Mouse (Mus musculus): ENCODE data around the gene Trim8.

The Trim8 gene

GRCm38 (mm10) chr19:46479306-46480075 lies 22.0 kb upstream of the Trim8 start:
- peak; percentile 67 for DNase-seq (ENCODE audit: extremely low read depth, insufficient read length, low spot score)

- DNase-seq (ENCODE audit: extremely low read depth, insufficient read length, low spot score) = no peak
Observed at GRCm38 (mm10) chr19:46480624-46481345, 20.7 kb upstream of the Trim8 start.

GRCm38 (mm10) chr19:46481352-46481751 lies 20.1 kb upstream of the Trim8 start:
- DNase-seq (ENCODE audit: extremely low read depth, insufficient read length, low spot score) = no peak

- DNase-seq (ENCODE audit: extremely low read depth, insufficient read length, low spot score) = no peak
Observed at GRCm38 (mm10) chr19:46481756-46482155, 19.7 kb upstream of the Trim8 start.

GRCm38 (mm10) chr19:46482896-46483516 lies 18.5 kb upstream of the Trim8 start:
- no peak for DNase-seq (ENCODE audit: extremely low read depth, insufficient read length, low spot score)

GRCm38 (mm10) chr19:46483701-46484328 lies 17.7 kb upstream of the Trim8 start:
- peak; percentile 73 for DNase-seq (ENCODE audit: extremely low read depth, insufficient read length, low spot score)

- peak; percentile 73 for DNase-seq (ENCODE audit: extremely low read depth, insufficient read length, low spot score)
Observed at GRCm38 (mm10) chr19:46484518-46484917, 17.0 kb upstream of the Trim8 start.

GRCm38 (mm10) chr19:46485847-46486246 lies 15.7 kb upstream of the Trim8 start:
- DNase-seq (ENCODE audit: extremely low read depth, insufficient read length, low spot score) = no peak

- DNase-seq (ENCODE audit: extremely low read depth, insufficient read length, low spot score) = no peak
Observed at GRCm38 (mm10) chr19:46486709-46487108, 14.8 kb upstream of the Trim8 start.

GRCm38 (mm10) chr19:46489448-46489847 lies 12.1 kb upstream of the Trim8 start:
- no peak for DNase-seq (ENCODE audit: extremely low read depth, insufficient read length, low spot score)

- DNase-seq (ENCODE audit: extremely low read depth, insufficient read length, low spot score) = peak; percentile 84
Observed at GRCm38 (mm10) chr19:46490634-46491033, 10.9 kb upstream of the Trim8 start.

- DNase-seq (ENCODE audit: extremely low read depth, insufficient read length, low spot score) = no peak
Observed at GRCm38 (mm10) chr19:46495136-46495535, 6.4 kb upstream of the Trim8 start.

GRCm38 (mm10) chr19:46497230-46497629 lies 4.3 kb upstream of the Trim8 start:
- DNase-seq (ENCODE audit: extremely low read depth, insufficient read length, low spot score) = no peak

GRCm38 (mm10) chr19:46499539-46499835 lies 2.0 kb upstream of the Trim8 start:
- no peak for DNase-seq (ENCODE audit: extremely low read depth, insufficient read length, low spot score)

GRCm38 (mm10) chr19:46499836-46500580 lies 1.5 kb upstream of the Trim8 start:
- DNase-seq (ENCODE audit: extremely low read depth, insufficient read length, low spot score) = peak; percentile 94

- no peak for DNase-seq (ENCODE audit: extremely low read depth, insufficient read length, low spot score)
Observed at GRCm38 (mm10) chr19:46500581-46501341, 741 bp upstream of the Trim8 start.

- DNase-seq (ENCODE audit: extremely low read depth, insufficient read length, low spot score) = peak; percentile 78
Observed at GRCm38 (mm10) chr19:46502069-46502455, 560 bp downstream of the Trim8 start.

GRCm38 (mm10) chr19:46502471-46503166 lies 1.1 kb downstream of the Trim8 start:
- DNase-seq (ENCODE audit: extremely low read depth, insufficient read length, low spot score) = peak; percentile 88

- peak; percentile 88 for DNase-seq (ENCODE audit: extremely low read depth, insufficient read length, low spot score)
Observed at GRCm38 (mm10) chr19:46503351-46504084, 2.0 kb downstream of the Trim8 start.

Measured in 3134 (cell line).